Mouse (Mus musculus) cerebellum, adult 2 months (tissue): ENCODE measurements around the gene Cryl1.

Experiments used
- CTCF ChIP-seq: fragments of 200-500 bp; IDR thresholded peaks from 2 replicates; pipeline ENCODE4 v1.5.1; 2011; ENCODE audit warnings: low read depth, mild to moderate bottlenecking, control low read depth, low read length, moderate library complexity, borderline replicate concordance; ENCODE audit not compliant: insufficient read depth
- POLR2A ChIP-seq: fragments of 200-500 bp; IDR thresholded peaks from 2 replicates; pipeline ENCODE4 v1.6.1; 2011; ENCODE audit warnings: low read length, control low read depth, borderline replicate concordance; ENCODE audit not compliant: insufficient read depth

GRCm38 (mm10) chr14:57367327-57367726 is 31.0 kb downstream of the Cryl1 start:
- no peak for TF ChIP-seq CTCF
- no peak for TF ChIP-seq POLR2A
